Mouse (Mus musculus): ENCODE measurements around the gene Wdfy1.

Wdfy1 gene

GRCm38 (mm10) chr1:79657411-79657810 is 118.5 kb downstream of the Wdfy1 start:
- DNase-seq (ENCODE audit: low read depth): no peak

DNA sequence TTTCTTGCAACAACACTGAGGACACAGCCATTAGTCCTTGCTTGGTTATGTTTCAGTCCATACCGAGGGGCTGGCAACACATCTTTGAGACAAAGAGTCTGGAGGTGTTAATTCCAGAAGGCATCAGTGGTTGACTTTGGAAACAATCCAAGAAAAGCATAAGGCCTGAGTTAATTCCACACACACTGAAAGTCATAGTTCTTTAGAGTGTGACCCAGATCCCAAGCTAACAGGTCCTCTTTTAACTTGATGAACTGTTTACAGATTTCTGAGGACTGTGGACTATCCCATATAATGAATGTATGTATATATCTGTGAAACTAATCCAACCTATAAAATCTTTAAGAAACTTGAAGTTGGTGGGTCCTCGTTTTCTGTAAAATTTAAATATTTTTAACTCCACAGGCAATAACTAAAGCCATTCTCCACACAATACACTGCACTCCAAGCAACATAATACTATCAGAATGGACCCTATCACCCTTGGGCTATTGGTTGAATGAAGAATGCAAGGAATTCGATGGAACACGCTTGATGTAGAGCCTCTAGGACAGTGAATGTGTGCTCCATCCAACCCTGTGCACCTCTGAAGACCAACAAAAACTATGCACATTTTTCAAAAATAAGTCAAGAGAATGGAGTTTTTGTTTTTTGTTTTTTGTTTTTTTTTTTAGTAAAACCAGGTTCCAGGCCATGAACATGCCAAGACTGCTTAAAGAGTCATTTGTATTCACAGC is 120.0 kb downstream of the Wdfy1 start:
- no peak for DNase-seq (ENCODE audit: low read depth)

DNA sequence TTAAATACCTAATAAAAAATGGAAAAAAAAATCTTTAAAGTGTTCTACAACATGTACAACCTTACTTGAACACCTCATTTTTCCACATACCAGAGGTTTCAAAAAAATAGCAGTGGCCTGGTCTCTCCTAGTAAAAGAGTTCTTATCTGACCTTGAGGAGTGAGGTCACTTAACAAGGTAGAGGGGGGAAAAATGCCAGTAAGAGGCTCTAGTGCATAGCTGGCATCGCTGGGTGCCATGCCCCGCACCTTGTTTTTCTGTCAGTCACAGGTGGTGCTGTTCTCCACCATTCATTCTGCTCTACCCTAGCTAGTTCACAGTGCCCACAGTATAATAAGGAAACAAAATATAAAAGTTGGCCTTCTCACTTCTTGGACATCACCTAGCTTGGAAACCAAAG is 121.0 kb downstream of the Wdfy1 start:
- no peak for DNase-seq (ENCODE audit: low read depth)
